Mouse (Mus musculus) heart, embryonic 11.5 days (tissue): ENCODE results near the gene Epx. TPM values are rescaled to one million over a fixed set of nuclear protein-coding genes. Genes with fewer than 3 reads are reported as not detected.
"Not testable (repeated sequence)": the region's sequence is repeated elsewhere in the genome, so short reads cannot be mapped to it uniquely, and the experiment has no call there.

Experiments
- ATAC-seq: fragments of 200-750 bp; cut with Nextera tagmentation; replicated peaks from 2 replicates; pipeline ENCODE4 v1.8.0; 2017; ENCODE audit warnings: moderate library complexity; ENCODE audit not compliant: insufficient number of reproducible peaks, low FRiP score, low TSS enrichment
- H3K27ac ChIP-seq: fragments of 300-500 bp; sonication (generic); 2 replicates; pipeline ENCODE4 v1.5.1; 2014; ENCODE audit warnings: mild to moderate bottlenecking, low read depth, low read length
- H3K27me3 ChIP-seq: fragments of 300-500 bp; sonication (generic); 2 replicates; pipeline ENCODE4 v1.6.1; 2014; ENCODE audit warnings: mild to moderate bottlenecking, low read length, mixed read lengths; ENCODE audit not compliant: control insufficient read depth, insufficient read depth
- H3K36me3 ChIP-seq: fragments of 300-500 bp; sonication (generic); 2 replicates; pipeline ENCODE4 v1.6.1; 2014; ENCODE audit warnings: mild to moderate bottlenecking, low read length, moderate library complexity, mixed read lengths; ENCODE audit not compliant: control insufficient read depth, insufficient read depth
- H3K4me1 ChIP-seq: fragments of 300-500 bp; sonication (generic); 2 replicates; pipeline ENCODE4 v1.6.1; 2014; ENCODE audit warnings: low read length; ENCODE audit not compliant: control insufficient read depth, insufficient read depth
- H3K4me2 ChIP-seq: fragments of 300-500 bp; sonication (generic); 2 replicates; pipeline ENCODE4 v1.6.1; 2014; ENCODE audit warnings: mild to moderate bottlenecking, moderate library complexity
- H3K4me3 ChIP-seq: fragments of 300-500 bp; sonication (generic); 2 replicates; pipeline ENCODE4 v1.5.1; 2014; ENCODE audit warnings: low read depth, low read length
- H3K9ac ChIP-seq: fragments of 300-500 bp; sonication (generic); 2 replicates; pipeline ENCODE4 v1.6.1; 2014; ENCODE audit warnings: mild to moderate bottlenecking, low read depth, low read length, moderate library complexity
- H3K9me3 ChIP-seq: fragments of 300-500 bp; sonication (generic); replicated peaks from 2 replicates; pipeline ENCODE4 v1.6.1; 2016; ENCODE audit warnings: low read length; ENCODE audit not compliant: control insufficient read depth
- WGBS: fragments of 180-500 bp; shearing (Covaris S2); extraction: QIAGEN DNeasy Blood & Tissue Kit; methylation state at CpG from one replicate; pipeline ENCODE4 v1.1.7; 2014; ENCODE audit not compliant: insufficient replicate concordance; 5-methylcytosine and 5-hydroxymethylcytosine counted together
- polyA plus RNA-seq: library from polyadenylated mRNA; unstranded; fragments of >200 nt; fragmentation: Nextera tagmentation; extraction: Ambion mirVana; gene quantifications from 2 replicates; pipeline ENCODE4 v1.2.1, GENCODE M21; 2014

Epx gene
- polyA plus RNA-seq, 1 experiment from 2014 or later, result not detected

- peaks cover 8% of the 10 kb centered on the region for H3K27me3 ChIP-seq
- H3K4me1 ChIP-seq, result no peaks in the 10 kb centered on the region
- H3K27ac ChIP-seq, result no peak overlapping the region
- H3K4me3 ChIP-seq, result no peak overlapping the region
- H3K36me3 ChIP-seq, result no peaks in the 10 kb centered on the region
- H3K9me3 ChIP-seq, result no peaks in the 10 kb centered on the region
- no peak for ATAC-seq
- no peak overlapping the region for H3K9ac ChIP-seq
- no peak overlapping the region for H3K4me2 ChIP-seq
- WGBS, result 58% methylated on average over 4 of the region's 4 CpGs
Measured at GRCm38 (mm10) chr11:87881714-87882113, 6.4 kb upstream of the Epx start.

- Histone ChIP-seq H3K9me3 (no peaks in the 10 kb centered on the region), H3K4me3 (no peak overlapping the region), H3K4me2 (no peak overlapping the region), H3K27ac (no peak overlapping the region), H3K36me3 (no peaks in the 10 kb centered on the region), H3K9ac (no peak overlapping the region), H3K27me3 (peaks cover 8% of the 10 kb centered on the region), H3K4me1 (no peaks in the 10 kb centered on the region)
- 83% methylated on average over 9 of the region's 9 CpGs for WGBS
- ATAC-seq, result no peak
Measured at GRCm38 (mm10) chr11:87879826-87880225, 4.5 kb upstream of the Epx start.

DNA sequence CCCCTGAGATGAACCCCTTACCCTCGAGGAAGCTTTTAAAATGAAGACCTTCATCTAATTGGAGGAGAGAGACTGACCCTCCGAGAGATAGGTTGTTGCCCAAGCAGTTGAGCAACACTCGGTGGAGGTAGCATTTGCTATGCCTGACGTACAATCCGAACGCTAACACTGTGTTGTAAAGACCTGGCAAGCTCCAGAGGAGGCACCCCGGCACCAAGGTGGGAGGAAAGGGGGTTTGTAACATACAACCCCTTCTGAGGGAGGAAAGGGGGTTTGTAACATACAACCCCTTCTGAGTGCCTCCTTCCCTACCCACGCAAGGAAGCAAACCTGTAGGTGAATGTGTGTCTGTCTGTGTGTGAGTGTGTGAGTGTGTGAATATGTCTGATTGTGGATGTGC, 3.6 kb downstream of the Epx start:
- Histone ChIP-seq H3K4me2 (no peak overlapping the region), H3K9ac (no peak overlapping the region), H3K36me3 (no peaks in the 10 kb centered on the region), H3K4me3 (no peak overlapping the region), H3K9me3 (no peaks in the 10 kb centered on the region), H3K27me3 (peaks cover 7% of the 10 kb centered on the region; the same call in 1 of the 2 replicates), H3K4me1 (no peaks in the 10 kb centered on the region), H3K27ac (no peak overlapping the region)
- WGBS, result 52% methylated on average over 8 of the region's 8 CpGs
- ATAC-seq, result no peak

DNA sequence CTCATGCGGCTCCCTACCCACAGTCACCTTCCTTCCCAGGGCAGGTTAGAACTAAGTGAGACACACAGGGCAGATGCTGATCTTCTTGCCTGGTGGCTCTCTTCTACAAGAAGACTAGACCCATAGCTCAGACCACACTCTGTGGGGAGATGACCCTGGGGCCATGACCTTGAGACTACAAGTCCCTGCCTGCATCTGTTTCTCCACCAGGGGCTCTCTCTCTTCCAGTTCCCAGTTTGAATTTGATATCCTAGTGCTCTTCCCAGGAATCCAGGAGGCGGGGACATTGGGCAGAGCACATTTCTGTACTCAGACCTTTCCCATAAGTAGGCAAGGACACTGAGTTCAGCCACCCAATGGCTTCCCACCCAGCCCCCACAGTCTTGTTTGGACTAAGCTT, 5.2 kb downstream of the Epx start:
- WGBS, result 75% methylated on average over 2 of the region's 2 CpGs
- no peak for ATAC-seq
- Histone ChIP-seq H3K4me2 (no peak overlapping the region), H3K36me3 (no peaks in the 10 kb centered on the region; the same call in 1 of the 2 replicates), H3K27ac (no peak overlapping the region), H3K4me1 (no peaks in the 10 kb centered on the region), H3K4me3 (no peak overlapping the region), H3K9ac (no peak overlapping the region), H3K9me3 (no peaks in the 10 kb centered on the region), H3K27me3 (peaks cover 7% of the 10 kb centered on the region; the same call in 1 of the 2 replicates)

DNA sequence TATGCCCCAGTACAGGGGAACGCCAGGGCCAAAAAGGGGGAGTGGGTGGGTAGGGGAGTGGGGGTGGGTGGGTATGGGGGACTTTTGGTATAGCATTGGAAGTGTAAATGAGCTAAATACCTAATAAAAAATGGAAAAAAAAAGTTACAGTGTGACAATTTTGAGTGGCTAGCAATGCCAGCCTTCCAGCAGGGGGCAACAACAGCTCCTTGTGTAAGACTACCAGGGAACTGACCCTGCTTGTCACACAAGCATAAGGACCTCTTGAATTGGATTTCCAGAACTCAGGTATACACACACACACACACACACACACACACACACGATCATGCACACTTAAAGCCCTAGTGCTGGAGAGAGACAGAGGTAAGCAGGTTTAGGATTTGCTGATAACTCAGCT, 8.4 kb downstream of the Epx start:
- not testable (repeated sequence) for H3K9ac ChIP-seq, ATAC-seq, H3K9me3 ChIP-seq, H3K27ac ChIP-seq, H3K4me1 ChIP-seq, H3K27me3 ChIP-seq, H3K36me3 ChIP-seq, H3K4me2 ChIP-seq, H3K4me3 ChIP-seq
- WGBS, result 65% methylated on average over 1 of the region's 2 CpGs

DNA sequence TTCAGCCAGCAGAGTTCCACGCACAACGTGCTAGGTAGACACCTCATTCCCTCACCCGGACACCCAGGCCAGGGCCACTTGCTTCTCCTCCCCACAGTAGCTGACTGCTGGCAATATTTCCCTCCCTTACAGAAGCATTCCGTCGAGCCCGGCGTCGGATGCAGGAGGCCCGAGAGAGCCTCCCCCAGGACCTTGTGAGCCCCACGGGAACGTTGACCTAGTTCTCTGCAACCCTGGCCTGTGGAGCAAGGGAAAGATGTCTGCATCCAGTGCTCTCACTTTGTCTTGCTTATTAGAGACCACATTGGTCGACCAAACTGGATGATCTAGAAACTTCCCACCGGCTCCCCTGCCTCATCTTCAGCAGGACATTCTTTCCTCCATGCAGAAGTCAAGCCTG, 12.5 kb downstream of the Epx start:
- Histone ChIP-seq H3K9me3 (no peaks in the 10 kb centered on the region), H3K9ac (no peak overlapping the region), H3K27me3 (no peaks in the 10 kb centered on the region), H3K4me3 (no peak overlapping the region), H3K36me3 (no peaks in the 10 kb centered on the region; the same call in 1 of the 2 replicates), H3K4me1 (no peaks in the 10 kb centered on the region), H3K27ac (no peak overlapping the region), H3K4me2 (no peak overlapping the region)
- 89% methylated on average over 13 of the region's 13 CpGs for WGBS
- no peak for ATAC-seq

GRCm38 (mm10) chr11:87860426-87860825, 14.9 kb downstream of the Epx start:
- no peak for ATAC-seq
- Histone ChIP-seq H3K9me3 (no peaks in the 10 kb centered on the region), H3K27me3 (no peaks in the 10 kb centered on the region), H3K4me3 (no peak overlapping the region), H3K9ac (no peak overlapping the region), H3K27ac (no peak overlapping the region), H3K36me3 (no peaks in the 10 kb centered on the region; the same call in 1 of the 2 replicates), H3K4me2 (no peak overlapping the region), H3K4me1 (no peaks in the 10 kb centered on the region)
- WGBS, result 74% methylated on average over 9 of the region's 9 CpGs

DNA sequence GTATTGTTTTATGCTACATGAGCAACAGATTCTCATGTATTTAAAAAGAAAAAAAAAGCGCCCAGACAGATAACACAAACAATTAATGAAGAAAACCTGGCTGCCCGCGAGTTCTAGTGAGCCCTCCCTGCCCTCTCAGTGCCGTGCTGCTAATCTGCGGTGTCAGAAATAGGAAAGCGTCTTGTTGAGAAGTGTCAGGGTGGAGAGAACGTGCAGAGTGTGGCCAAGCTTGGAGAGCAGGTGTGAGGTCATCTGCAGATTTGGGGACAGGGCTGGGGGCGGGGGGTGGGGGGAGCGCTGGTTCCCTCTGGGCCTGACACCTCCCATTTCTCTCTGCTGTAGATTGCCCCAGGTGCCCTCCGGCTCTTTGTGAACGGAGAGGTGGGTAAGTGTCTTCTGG, 16.1 kb downstream of the Epx start:
- ATAC-seq, result no peak
- WGBS, result 71% methylated on average over 11 of the region's 11 CpGs
- Histone ChIP-seq H3K4me1 (no peaks in the 10 kb centered on the region), H3K27me3 (no peaks in the 10 kb centered on the region), H3K27ac (no peak overlapping the region), H3K9ac (no peak overlapping the region), H3K4me3 (no peak overlapping the region), H3K36me3 (no peaks in the 10 kb centered on the region), H3K9me3 (no peaks in the 10 kb centered on the region), H3K4me2 (no peak overlapping the region)

DNA sequence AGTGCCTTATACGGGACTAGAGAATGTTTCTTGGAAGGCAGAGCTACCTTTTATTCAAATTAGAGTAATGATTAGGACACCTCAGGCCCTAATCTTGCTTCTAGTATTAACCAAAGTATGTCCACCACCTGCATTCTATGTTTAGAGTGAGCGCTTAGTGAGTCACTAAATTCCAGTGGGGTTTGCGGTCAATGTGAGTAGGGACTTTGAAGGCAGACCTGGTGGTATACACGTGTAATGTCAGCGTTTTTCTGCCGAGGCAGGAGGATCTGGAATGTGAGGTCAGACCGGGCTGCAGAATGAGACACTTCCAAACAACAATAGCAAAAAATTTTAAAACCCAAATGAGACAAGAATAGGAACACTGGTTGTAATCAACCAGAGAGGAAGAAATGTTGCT, 20.8 kb downstream of the Epx start:
- ATAC-seq, result no peak
- Histone ChIP-seq H3K27me3 (no peaks in the 10 kb centered on the region), H3K4me1 (peaks cover 4% of the 10 kb centered on the region; the same call in 1 of the 2 replicates), H3K27ac (no peak overlapping the region), H3K4me2 (no peak overlapping the region), H3K4me3 (no peak overlapping the region), H3K9ac (no peak overlapping the region), H3K9me3 (no peaks in the 10 kb centered on the region), H3K36me3 (no peaks in the 10 kb centered on the region)
- WGBS, result 80% methylated on average over 7 of the region's 7 CpGs
